Mouse (Mus musculus) activated CD4-positive, CD25-positive, alpha-beta regulatory T cell, adult 4 months (primary cell): ENCODE measurements around the gene Cd3g. TPM values are rescaled to one million over a fixed set of nuclear protein-coding genes. Genes with fewer than 3 reads are reported as not detected.
"Not testable (repeated sequence)": the region's sequence is repeated elsewhere in the genome, so short reads cannot be mapped to it uniquely, and the experiment has no call there.

ENCODE experiments used
- ATAC-seq: one replicate; pipeline ENCODE4 v1.8.0; 2017
- polyA plus RNA-seq, 2 experiments: library from polyadenylated mRNA; unstranded; fragments of 100-300 nt; shearing (Covaris generic); gene quantifications; one replicate each; pipeline ENCODE4 v1.2.1; 2017

Gene Cd3g
- polyA plus RNA-seq, 2 experiments from 2014 or later = 1,430 to 1,870 TPM

- ATAC-seq = no peak
Measured at GRCm38 (mm10) chr9:44985721-44986161, 5.5 kb upstream of the Cd3g start.

GRCm38 (mm10) chr9:44983001-44983400 is 2.8 kb upstream of the Cd3g start:
- ATAC-seq = no peak

- ATAC-seq = no peak
Measured at GRCm38 (mm10) chr9:44982531-44982930, 2.3 kb upstream of the Cd3g start.

GRCm38 (mm10) chr9:44982081-44982480 is 1.9 kb upstream of the Cd3g start:
- ATAC-seq = no peak

- peak; percentile 13 for ATAC-seq
Measured at GRCm38 (mm10) chr9:44981676-44982075, 1.4 kb upstream of the Cd3g start, which contains the start of gene Cd3d. Gene Cd3d (plus strand): TSS chr9:44981786.

GRCm38 (mm10) chr9:44981104-44981503 is 873 bp upstream of the Cd3g start:
- no peak for ATAC-seq

- ATAC-seq = no peak
Measured at GRCm38 (mm10) chr9:44979806-44980205, 425 bp downstream of the Cd3g start.

- no peak for ATAC-seq
Measured at GRCm38 (mm10) chr9:44977813-44978212, 2.4 kb downstream of the Cd3g start.

- ATAC-seq = no peak
Measured at GRCm38 (mm10) chr9:44969450-44969849, 10.8 kb downstream of the Cd3g start.

GRCm38 (mm10) chr9:44967763-44968162 is 12.5 kb downstream of the Cd3g start:
- ATAC-seq = not testable (repeated sequence)

- ATAC-seq = peak; percentile 51
Measured at GRCm38 (mm10) chr9:44966815-44967242, 13.4 kb downstream of the Cd3g start.

GRCm38 (mm10) chr9:44965833-44966466 is 14.3 kb downstream of the Cd3g start:
- no peak for ATAC-seq

- ATAC-seq = peak; percentile 84
Measured at GRCm38 (mm10) chr9:44965126-44965832, 15.0 kb downstream of the Cd3g start, which contains the start of gene Ube4a. Gene Ube4a (minus strand): TSS chr9:44965600.

- ATAC-seq = peak; percentile 71
Measured at GRCm38 (mm10) chr9:44954432-44954831, 25.8 kb downstream of the Cd3g start.

- ATAC-seq = no peak
Measured at GRCm38 (mm10) chr9:44947836-44948235, 32.4 kb downstream of the Cd3g start.

GRCm38 (mm10) chr9:44946185-44946695 is 34.0 kb downstream of the Cd3g start:
- ATAC-seq = no peak

GRCm38 (mm10) chr9:44942421-44942820 is 37.8 kb downstream of the Cd3g start:
- no peak for ATAC-seq

GRCm38 (mm10) chr9:44941756-44942155 is 38.5 kb downstream of the Cd3g start:
- ATAC-seq = no peak

- ATAC-seq = no peak
Measured at GRCm38 (mm10) chr9:44921543-44921942, 58.7 kb downstream of the Cd3g start.

GRCm38 (mm10) chr9:44921123-44921468 is 59.1 kb downstream of the Cd3g start:
- peak; percentile 30 for ATAC-seq

- ATAC-seq = peak; percentile 52
Measured at GRCm38 (mm10) chr9:44920374-44921122, 59.7 kb downstream of the Cd3g start, which contains the start of gene Atp5l. Gene Atp5l (minus strand): TSS chr9:44920742.

- ATAC-seq = no peak
Measured at GRCm38 (mm10) chr9:44919606-44920005, 60.6 kb downstream of the Cd3g start.
